Mouse (Mus musculus): ENCODE measurements around the gene Lrrc42. TPM values are rescaled to one million over a fixed set of nuclear protein-coding genes. Genes with fewer than 3 reads are reported as not detected.

The Lrrc42 gene
- polyA plus RNA-seq, 1 experiment from 2014 or later = 59.4 TPM

GRCm38 (mm10) chr4:107245368-107245767, 8.0 kb downstream of the Lrrc42 start:
- WGBS = 84% methylated on average over 2 of the region's 2 CpGs
- no peak overlapping the region for H3K4me3 ChIP-seq
- peaks cover 39% of the 10 kb centered on the region for H3K36me3 ChIP-seq
- peaks cover 29% of the 10 kb centered on the region for H3K4me1 ChIP-seq (replicated peaks)
- no peaks in the 10 kb centered on the region for H3K9me3 ChIP-seq
- ATAC-seq (ENCODE audit: low FRiP score) = no peak
- H3K4me2 ChIP-seq = no peak overlapping the region
- no peak overlapping the region for H3K27ac ChIP-seq
- H3K27me3 ChIP-seq = no peaks in the 10 kb centered on the region
- H3K9ac ChIP-seq = no peak overlapping the region

GRCm38 (mm10) chr4:107243365-107244333, 9.7 kb downstream of the Lrrc42 start:
- Histone ChIP-seq H3K4me1 (replicated peaks) (peaks cover 13% of the 10 kb centered on the region), H3K27ac (peak overlapping the region; percentile 49; the same call in 1 of the 2 replicates), H3K9me3 (no peaks in the 10 kb centered on the region), H3K4me3 (no peak overlapping the region), H3K9ac (peak overlapping the region; percentile 10; the same call in 1 of the 2 replicates), H3K36me3 (peaks cover 54% of the 10 kb centered on the region), H3K4me2 (no peak overlapping the region), H3K27me3 (no peaks in the 10 kb centered on the region)
- 70% methylated on average over 6 of the region's 6 CpGs for WGBS
- no peak for ATAC-seq (ENCODE audit: low FRiP score)

GRCm38 (mm10) chr4:107240196-107240595, 13.1 kb downstream of the Lrrc42 start:
- Histone ChIP-seq H3K4me3 (no peak overlapping the region), H3K27ac (no peak overlapping the region), H3K9ac (no peak overlapping the region), H3K27me3 (no peaks in the 10 kb centered on the region), H3K4me2 (no peak overlapping the region), H3K36me3 (peaks cover 76% of the 10 kb centered on the region), H3K4me1 (replicated peaks) (peaks cover 8% of the 10 kb centered on the region; the same call in 1 of the 2 replicates), H3K9me3 (no peaks in the 10 kb centered on the region)
- ATAC-seq (ENCODE audit: low FRiP score) = no peak
- 97% methylated on average over 6 of the region's 6 CpGs for WGBS

- 99% methylated on average over 2 of the region's 2 CpGs for WGBS
- H3K27me3 ChIP-seq = no peaks in the 10 kb centered on the region
- no peaks in the 10 kb centered on the region for H3K9me3 ChIP-seq
- no peak overlapping the region for H3K4me3 ChIP-seq
- H3K36me3 ChIP-seq = peaks cover 90% of the 10 kb centered on the region
- no peaks in the 10 kb centered on the region for H3K4me1 ChIP-seq (replicated peaks)
- ATAC-seq (ENCODE audit: low FRiP score) = no peak
- no peak overlapping the region for H3K9ac ChIP-seq
- H3K4me2 ChIP-seq = no peak overlapping the region
- no peak overlapping the region for H3K27ac ChIP-seq
Observed at GRCm38 (mm10) chr4:107238253-107238652, 15.1 kb downstream of the Lrrc42 start.

DNA sequence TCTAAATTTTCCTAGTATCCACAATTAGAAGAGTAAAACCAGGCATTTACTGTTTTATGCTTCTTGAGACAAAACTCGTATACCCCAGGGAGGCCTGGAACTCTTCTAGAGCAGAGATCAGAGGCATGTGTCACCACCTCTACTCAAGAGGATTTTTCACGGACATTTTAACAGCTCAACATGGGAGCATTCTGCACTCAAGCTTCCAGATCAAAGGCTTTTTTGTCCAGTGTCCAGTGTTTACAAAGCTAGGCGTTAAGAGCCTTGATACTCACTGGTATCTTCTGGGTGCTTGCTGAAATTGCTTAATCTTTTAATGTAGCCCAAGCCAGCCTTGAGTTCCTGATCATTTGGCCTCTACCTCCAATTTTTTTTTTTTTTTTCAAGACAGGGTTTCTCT, 21.1 kb downstream of the Lrrc42 start:
- no peak overlapping the region for H3K4me2 ChIP-seq
- no peak for ATAC-seq (ENCODE audit: low FRiP score)
- H3K9ac ChIP-seq = no peak overlapping the region
- no peaks in the 10 kb centered on the region for H3K27me3 ChIP-seq
- H3K36me3 ChIP-seq = peaks cover 53% of the 10 kb centered on the region
- no peak overlapping the region for H3K4me3 ChIP-seq
- WGBS = 74% methylated on average over 3 of the region's 3 CpGs
- H3K27ac ChIP-seq = no peak overlapping the region
- no peaks in the 10 kb centered on the region for H3K9me3 ChIP-seq
- H3K4me1 ChIP-seq (replicated peaks) = no peaks in the 10 kb centered on the region

GRCm38 (mm10) chr4:107226313-107226712, 27.0 kb downstream of the Lrrc42 start:
- H3K36me3 ChIP-seq = 0 out of 2 replicates have a peak, but pooled peaks cover 4% of the 10 kb centered on the region
- no peak overlapping the region for H3K9ac ChIP-seq
- H3K27ac ChIP-seq = no peak overlapping the region
- 90% methylated on average over 2 of the region's 2 CpGs for WGBS
- H3K9me3 ChIP-seq = no peaks in the 10 kb centered on the region
- no peaks in the 10 kb centered on the region for H3K4me1 ChIP-seq (replicated peaks)
- H3K4me3 ChIP-seq = no peak overlapping the region
- H3K27me3 ChIP-seq = no peaks in the 10 kb centered on the region
- ATAC-seq (ENCODE audit: low FRiP score) = no peak
- H3K4me2 ChIP-seq = no peak overlapping the region

DNA sequence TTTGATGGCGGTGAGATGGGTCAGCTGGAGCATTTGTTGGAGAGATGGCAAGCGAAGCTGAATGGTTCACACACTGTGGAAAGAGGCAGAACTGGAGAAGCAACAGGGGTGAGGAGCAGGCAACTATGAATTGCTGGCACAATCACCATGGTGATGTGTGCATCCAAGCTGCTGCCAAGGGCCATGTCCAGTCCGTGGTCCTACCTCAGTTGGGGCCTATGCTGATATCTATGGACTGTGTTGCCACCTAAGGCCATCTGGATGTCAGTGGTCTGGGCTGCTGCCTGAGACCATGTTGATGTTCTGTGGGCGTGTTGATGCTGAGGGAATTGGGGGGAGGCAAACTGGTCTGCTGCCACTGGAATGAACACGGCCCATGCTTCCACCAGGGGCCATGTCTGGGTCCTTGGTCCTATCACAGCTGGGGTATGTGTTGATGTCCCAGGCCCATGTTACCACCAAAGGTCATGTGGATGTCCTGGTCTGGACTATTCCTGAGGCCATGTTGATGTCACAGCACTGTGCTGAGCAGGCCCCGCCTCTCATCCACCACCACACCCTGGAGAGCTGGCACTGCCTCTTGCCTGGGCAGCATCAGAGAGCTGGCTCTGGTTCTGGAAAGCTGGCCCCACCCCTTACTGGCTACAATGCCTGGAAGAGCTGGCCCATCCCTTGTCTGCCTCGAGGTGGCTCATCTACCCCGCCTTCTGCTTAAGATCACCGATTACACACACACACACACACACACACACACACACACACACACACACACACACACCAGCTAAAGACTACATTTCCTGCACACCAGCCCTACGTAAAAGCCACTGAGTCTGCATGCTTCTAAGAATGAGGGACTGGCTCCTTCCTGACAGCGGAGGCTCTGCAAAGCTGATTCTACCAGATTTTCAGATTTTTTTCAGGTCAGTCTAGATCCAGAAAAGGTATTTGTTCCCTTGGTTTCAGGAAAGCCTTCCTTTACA, 29.8 kb downstream of the Lrrc42 start:
- ATAC-seq (ENCODE audit: low FRiP score) = no peak
- 82% methylated on average over 11 of the region's 11 CpGs for WGBS
- Histone ChIP-seq H3K4me1 (replicated peaks) (no peaks in the 10 kb centered on the region), H3K4me3 (no peak overlapping the region), H3K36me3 (no peaks in the 10 kb centered on the region), H3K9ac (no peak overlapping the region), H3K4me2 (no peak overlapping the region), H3K27ac (no peak overlapping the region), H3K9me3 (no peaks in the 10 kb centered on the region), H3K27me3 (no peaks in the 10 kb centered on the region)

- no peak overlapping the region for H3K4me3 ChIP-seq
- H3K4me2 ChIP-seq = no peak overlapping the region
- no peaks in the 10 kb centered on the region for H3K9me3 ChIP-seq
- no peaks in the 10 kb centered on the region for H3K27me3 ChIP-seq
- ATAC-seq (ENCODE audit: low FRiP score) = no peak
- no peak overlapping the region for H3K9ac ChIP-seq
- H3K27ac ChIP-seq = no peak overlapping the region
- H3K4me1 ChIP-seq (replicated peaks) = no peaks in the 10 kb centered on the region
- WGBS = 96% methylated on average over 5 of the region's 5 CpGs
- no peaks in the 10 kb centered on the region for H3K36me3 ChIP-seq
Observed at GRCm38 (mm10) chr4:107221524-107221923, 31.8 kb downstream of the Lrrc42 start.

DNA sequence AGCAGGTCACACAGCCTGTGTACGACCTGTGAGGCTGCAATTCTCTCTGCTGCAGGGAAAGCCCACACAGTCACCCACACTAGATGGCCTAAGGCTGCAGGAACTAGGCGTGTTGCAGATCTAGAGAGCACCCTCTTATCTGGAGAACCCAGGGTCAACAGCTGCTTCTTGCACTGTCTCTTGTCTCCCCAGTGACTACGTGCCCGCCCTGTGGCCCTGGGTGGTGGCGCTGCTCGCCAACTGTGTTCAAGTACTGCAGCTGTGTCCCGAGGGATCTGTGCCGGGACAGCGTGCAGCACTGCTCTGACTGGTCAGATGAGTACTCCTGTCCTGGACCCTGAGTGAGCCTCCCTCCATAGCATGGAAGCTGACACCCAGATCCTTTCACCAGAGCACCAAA, 35.8 kb downstream of the Lrrc42 start:
- 83% methylated on average over 9 of the region's 9 CpGs for WGBS

GRCm38 (mm10) chr4:107213279-107214011, 39.9 kb downstream of the Lrrc42 start:
- H3K9me3 ChIP-seq = no peaks in the 10 kb centered on the region
- ATAC-seq (ENCODE audit: low FRiP score) = no peak
- WGBS = 74% methylated on average over 12 of the region's 12 CpGs

More for the DNA sequence above, 35.8 kb downstream of the Lrrc42 start:
- no peaks in the 10 kb centered on the region for H3K27me3 ChIP-seq
- no peak for ATAC-seq (ENCODE audit: low FRiP score)
- H3K36me3 ChIP-seq = no peaks in the 10 kb centered on the region
- H3K4me3 ChIP-seq = no peak overlapping the region
- no peak overlapping the region for H3K4me2 ChIP-seq
- no peak overlapping the region for H3K27ac ChIP-seq
- no peaks in the 10 kb centered on the region for H3K4me1 ChIP-seq (replicated peaks)
- no peak overlapping the region for H3K9ac ChIP-seq
- no peaks in the 10 kb centered on the region for H3K9me3 ChIP-seq

GRCm38 (mm10) chr4:107211936-107212335, 41.4 kb downstream of the Lrrc42 start:
- Histone ChIP-seq H3K4me1 (replicated peaks) (no peaks in the 10 kb centered on the region), H3K4me2 (no peak overlapping the region), H3K27me3 (no peaks in the 10 kb centered on the region), H3K36me3 (peaks cover 26% of the 10 kb centered on the region), H3K9me3 (no peaks in the 10 kb centered on the region), H3K27ac (no peak overlapping the region), H3K9ac (no peak overlapping the region), H3K4me3 (no peak overlapping the region)
- WGBS = 85% methylated on average over 5 of the region's 5 CpGs
- no peak for ATAC-seq (ENCODE audit: low FRiP score)

More at GRCm38 (mm10) chr4:107213279-107214011, 39.9 kb downstream of the Lrrc42 start:
- no peak overlapping the region for H3K4me2 ChIP-seq
- no peak overlapping the region for H3K9ac ChIP-seq
- peaks cover 13% of the 10 kb centered on the region for H3K36me3 ChIP-seq
- no peaks in the 10 kb centered on the region for H3K27me3 ChIP-seq
- no peak overlapping the region for H3K4me3 ChIP-seq
- no peak overlapping the region for H3K27ac ChIP-seq
- H3K4me1 ChIP-seq (replicated peaks) = no peaks in the 10 kb centered on the region
